Mouse (Mus musculus): ENCODE data around the gene Tango6.
"Not testable (repeated sequence)": the region's sequence is repeated elsewhere in the genome, so short reads cannot be mapped to it uniquely, and the experiment has no call there.

Gene Tango6

DNA sequence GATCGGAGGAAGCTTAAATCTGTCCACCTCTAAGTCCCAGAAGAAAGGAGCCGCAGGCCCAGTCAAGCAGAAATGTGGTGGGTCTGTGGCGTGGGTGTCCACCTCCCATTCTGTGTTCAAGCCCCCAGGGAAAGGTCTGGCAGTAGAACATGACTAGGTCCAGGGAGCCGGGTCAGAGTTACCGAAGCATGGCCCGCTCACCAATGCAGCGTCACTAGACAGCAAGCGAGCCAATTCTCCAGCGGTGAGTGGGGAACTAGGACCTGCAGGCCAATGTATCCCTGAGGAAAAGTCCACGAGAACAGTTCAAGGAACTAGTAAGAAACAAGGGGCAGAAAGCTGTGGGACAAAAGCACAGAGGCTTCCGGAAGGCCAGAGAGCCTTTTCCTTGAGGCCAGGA lies 201.2 kb downstream of the Tango6 start:
- DNase-seq = not testable (repeated sequence)

DNA sequence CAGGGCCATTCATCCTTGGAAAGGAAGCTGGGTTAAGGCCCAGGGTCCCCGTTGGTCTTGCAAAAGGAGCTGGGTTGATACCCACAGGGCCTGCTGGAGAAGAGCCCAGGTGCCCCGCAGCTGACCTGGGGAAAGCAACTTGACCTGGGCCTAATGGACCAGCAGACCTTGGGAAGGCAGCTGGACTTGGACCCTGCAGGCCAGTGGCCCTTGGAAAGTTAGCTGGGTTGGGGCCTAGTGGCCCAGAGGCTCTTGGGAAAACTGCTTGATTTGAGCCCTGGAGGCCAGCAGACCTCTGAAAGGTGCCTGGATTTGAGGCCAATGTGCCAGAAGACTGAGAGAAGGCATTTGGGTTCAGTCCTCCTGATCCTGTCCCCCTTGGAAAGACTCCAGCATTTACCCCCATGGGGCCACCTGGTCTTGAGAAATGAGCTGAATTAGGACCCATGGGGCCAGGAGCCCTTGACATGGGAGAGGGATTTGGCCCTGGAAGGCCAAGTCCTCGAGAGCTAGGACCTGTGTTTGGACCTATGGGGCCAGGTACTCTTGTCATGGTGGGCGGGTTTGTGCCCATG lies 202.0 kb downstream of the Tango6 start:
- not testable (repeated sequence) for DNase-seq

DNA sequence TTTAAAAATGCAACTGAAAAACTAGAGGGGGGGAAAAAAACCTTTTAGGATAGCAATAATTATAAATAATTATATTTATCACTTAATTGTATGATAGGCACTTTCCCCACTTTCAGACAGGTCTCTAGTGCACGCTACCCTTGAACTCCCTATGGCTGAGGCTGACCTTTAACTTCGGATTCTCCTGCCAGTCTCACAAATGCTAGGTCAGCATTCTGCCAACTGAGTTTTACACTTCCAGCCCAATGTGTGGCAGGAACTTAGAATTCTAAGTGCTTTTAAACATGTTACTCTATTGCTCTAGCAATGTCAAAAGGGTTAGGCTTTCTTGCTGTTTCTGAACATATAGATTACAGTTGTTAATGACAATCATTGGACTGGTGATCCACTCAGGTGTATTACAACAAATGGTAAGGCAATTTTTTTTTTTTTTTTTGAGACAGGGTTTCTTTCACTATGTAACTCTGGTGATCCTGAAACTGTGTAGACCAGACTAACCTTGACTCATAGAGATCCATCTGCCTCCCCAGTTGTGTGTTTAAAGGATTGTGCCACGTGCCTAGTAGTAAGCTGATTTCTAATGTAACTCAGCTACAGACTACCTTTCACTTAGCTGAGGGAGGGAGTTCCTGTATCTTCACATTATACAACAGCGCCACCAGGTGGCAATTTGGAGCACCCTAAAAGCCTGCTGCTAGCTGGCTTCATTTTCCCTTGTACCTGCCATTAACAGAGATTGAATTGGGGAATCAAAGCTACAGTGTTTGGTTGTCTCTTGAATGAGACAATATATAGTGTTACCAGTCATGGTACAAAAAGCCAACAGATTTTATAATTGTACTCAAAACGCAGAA lies 204.7 kb downstream of the Tango6 start:
- peak; percentile 87 for DNase-seq

DNA sequence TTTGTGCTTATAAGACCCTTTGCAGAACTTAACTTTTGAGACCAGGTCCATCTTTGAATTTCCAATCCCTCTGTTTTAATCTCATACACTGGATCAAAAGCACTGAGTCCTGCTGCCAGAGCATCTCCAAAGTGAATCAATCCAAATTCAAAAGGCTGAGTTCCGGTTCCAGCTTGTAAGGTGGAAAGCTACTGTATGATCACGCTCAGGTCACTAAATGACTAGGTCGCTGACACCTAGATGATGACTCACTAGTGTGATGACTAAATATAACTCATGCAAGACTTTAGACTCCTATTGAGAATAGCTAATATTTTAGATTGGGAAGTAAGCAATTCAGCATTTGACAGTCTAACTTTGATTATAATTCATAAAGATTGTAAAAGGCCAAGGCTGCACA lies 205.9 kb downstream of the Tango6 start:
- no peak for DNase-seq

DNA sequence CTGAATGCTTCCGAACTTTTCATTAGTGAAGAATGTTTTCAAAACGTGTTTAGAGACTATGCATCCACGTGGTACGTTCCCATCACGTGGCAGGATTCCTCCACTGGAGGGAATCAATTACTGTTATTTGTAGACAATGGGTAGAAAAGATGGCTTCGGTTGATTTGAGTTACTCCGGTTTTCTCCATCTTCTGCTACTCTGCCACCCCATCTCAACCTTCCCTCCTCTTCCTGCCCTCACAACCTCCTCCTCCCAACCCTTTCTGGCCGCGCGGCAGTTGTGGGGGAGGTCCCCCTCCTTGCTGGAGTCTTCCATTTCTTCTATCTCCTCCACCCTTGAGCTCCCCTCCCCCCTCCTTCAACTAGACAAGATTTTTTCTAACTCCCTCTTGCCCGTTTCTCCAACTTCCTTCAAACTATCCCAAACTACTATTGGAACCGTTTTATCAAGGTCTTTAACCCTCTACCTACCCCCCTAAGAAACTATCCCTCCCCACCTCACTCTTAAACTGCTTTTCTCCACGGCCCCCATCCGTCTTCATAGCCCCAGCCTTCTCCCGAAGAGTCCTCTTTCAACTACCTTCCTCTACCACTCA lies 209.4 kb downstream of the Tango6 start:
- DNase-seq = peak; percentile 57

DNA sequence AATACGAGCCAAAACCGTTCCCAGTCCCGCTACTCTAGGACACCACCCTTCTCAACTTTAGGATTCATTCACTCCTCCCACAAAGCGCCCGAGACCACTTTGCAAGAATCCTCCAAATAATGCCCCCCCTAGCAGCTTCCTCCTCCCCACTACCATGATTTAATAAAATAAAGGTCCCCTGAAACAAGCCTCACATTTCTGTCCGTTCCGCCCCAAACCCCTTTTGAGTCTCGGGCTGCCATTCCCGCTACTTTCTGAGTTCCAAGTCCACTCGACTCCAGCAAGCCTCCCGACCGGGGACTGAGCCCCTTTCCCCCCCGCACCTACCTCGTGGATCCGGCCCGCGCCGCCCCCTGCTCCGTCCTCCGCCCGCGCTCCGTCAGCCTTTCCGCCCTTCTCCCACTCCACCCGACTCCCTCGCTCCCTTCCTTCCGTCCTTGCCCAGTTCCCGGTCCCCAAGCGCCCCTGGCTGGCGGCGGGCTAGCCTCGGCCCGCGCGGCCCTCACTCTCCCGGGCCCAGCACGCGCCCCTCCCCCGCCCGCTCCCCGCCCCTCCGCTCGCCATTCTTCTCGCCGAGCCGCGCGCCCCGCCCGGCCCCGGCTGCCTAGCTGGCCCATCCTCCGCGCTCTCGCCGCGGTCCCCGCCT lies 210.1 kb downstream of the Tango6 start:
- no peak for DNase-seq

DNA sequence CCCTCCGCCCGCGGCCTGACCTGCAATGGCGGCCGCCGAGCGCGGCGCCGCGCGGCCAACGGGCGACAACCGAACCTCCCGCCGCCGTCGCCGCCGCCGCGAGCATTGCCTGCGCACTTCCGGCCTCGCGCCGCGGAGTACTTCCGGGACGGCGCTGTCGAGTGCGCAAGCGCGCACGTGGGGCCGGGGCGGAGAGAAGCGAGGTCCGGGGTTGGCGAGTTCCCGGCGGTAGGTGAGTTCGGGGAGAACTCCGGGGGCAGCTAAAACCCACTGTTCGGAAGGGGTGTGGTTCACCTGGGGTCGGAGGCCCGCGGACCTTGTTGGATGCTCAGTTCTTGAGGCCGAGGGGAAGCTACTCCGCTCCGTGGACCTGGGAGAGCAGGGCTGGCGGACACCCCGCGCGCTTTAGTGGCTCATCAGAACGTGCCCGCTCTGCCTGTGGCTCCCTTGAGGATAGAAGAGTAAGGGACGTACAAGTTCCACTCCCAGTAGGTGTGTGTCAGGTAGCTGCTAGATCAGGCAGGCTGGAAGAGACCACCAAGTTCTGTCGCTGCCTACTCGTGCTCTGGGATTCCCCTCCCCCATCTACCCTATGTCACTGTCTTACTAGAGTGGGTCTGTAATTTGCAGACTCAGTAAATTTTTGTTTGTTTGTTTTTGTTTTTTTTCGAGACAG lies 210.8 kb downstream of the Tango6 start, which contains the start of gene Utp4:
Gene Utp4 (plus strand): TSS at position 156 of the 676 bp plus-strand sequence.
- DNase-seq = peak; percentile 91

DNA sequence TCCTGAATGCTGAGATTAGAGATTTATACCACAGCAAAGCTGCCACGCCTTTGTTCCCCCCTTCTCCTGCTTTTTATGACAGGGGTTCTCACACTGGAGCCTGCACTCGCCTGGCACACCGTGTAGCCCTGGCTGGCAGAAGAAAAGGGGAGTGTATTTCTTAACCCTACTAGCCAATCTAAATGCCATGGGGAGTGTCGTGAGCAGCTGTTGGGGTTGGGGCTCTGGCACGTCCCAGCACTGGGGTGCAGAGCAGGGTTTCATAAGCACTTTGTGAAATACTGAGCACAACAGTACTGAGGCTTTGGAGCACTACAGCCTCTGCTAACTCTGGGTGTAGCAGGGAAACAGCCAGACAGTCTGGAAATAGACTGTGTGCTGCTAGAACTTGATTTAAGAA lies 216.6 kb downstream of the Tango6 start:
- DNase-seq = no peak
